Mouse (Mus musculus): ENCODE results near the gene Hacd2. TPM values are rescaled to one million over a fixed set of nuclear protein-coding genes. Genes with fewer than 3 reads are reported as not detected.

Hacd2 gene
- polyA plus RNA-seq, 1 experiment: 10.6 TPM

DNA sequence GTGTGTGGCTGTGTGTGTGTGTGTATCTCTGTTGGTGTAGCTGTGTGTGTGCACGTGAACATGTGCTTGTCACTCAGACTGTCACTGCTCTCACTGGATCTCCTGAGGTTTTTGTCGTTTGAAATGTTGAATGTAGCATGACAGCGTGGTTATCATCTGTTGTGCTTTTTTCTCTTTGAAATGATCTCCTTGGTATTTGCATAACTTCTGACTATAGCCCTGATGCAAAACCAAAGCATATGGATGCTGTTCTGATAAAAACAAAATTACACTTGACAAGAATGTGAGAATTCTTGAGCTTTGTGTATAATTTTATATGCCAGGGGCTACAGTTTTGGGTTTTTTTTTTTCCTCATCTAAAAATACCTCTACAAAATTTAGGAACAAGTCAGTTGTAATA is 23.2 kb upstream of the Hacd2 start:
- Histone ChIP-seq H3K4me3 (replicated peaks; ENCODE audit: control insufficient read depth, low read depth, low read length) (no peak overlapping the region), H3K4me1 (ENCODE audit: control insufficient read depth, insufficient read depth, low read length) (peaks cover 1% of the 10 kb centered on the region), H3K27ac (ENCODE audit: control insufficient read depth, insufficient read depth, low read depth, low read length, poor library complexity) (no peak overlapping the region)
- TF ChIP-seq POLR2A (IDR thresholded peaks at IDR 0.05; ENCODE audit: borderline replicate concordance, control insufficient read depth, low read depth, low read length) (no peak), CTCF (IDR thresholded peaks at IDR 0.05; ENCODE audit: control insufficient read depth, insufficient read depth, low read length) (no peak)
- WGBS: 76% methylated on average over 3 of the region's 3 CpGs

DNA sequence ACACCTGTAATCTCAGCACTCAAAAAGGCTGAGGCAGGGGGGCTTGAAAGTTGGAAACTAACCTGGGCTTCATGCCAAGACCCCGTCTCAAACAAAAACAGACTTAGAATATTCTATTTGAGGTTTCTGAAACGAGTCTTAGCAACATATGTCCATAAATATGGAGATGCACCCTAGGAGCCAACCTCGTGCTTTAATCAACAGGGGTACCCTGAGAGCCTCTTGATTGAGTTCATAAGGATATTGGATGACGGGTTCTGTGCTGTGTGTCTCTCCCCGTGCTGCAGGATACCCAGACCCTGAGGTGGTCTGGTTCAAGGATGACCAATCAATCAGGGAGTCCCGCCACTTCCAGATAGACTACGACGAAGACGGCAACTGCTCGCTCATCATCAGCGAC is 22.2 kb upstream of the Hacd2 start:
- TF ChIP-seq CTCF (IDR thresholded peaks at IDR 0.05; ENCODE audit: control insufficient read depth, insufficient read depth, low read length): no peak
- Histone ChIP-seq H3K4me1 (ENCODE audit: control insufficient read depth, insufficient read depth, low read length) (peaks cover 1% of the 10 kb centered on the region), H3K4me3 (replicated peaks; ENCODE audit: control insufficient read depth, low read depth, low read length) (no peak overlapping the region), H3K27ac (ENCODE audit: control insufficient read depth, insufficient read depth, low read depth, low read length, poor library complexity) (no peak overlapping the region)
- 80% methylated on average over 11 of the region's 11 CpGs for WGBS

DNA sequence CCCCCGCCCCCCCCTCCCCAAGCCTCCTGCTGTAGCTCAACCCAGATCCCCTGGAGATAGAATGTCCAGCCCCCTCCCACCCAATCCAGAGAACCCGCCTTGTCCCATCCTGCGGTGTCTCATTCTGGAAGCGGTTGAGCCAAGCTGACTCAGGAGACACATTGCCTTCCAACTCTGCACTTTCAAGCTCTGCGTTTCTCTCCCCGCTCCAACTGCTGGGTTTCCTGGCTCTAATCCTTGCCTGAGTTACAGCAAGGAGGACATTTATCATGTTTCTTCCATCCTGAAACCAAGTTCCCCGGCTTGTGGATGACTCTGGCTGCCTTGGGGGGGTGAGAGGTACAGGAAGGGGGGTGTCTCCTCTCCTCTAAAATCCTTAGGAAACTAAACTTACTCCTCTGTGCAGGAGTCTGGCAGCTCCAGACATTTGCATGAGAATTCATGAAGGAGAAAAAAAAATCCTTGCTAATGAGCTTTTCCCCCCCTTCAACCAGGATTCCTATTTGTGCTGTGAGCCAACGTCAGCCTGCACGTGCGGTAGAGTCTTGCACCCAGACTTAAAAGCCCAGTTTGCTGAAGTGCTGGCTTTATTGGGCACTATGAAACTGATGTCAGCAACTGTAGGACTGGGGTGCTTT is 21.2 kb upstream of the Hacd2 start:
- Histone ChIP-seq H3K4me1 (ENCODE audit: control insufficient read depth, insufficient read depth, low read length) (peaks cover 1% of the 10 kb centered on the region), H3K27ac (ENCODE audit: control insufficient read depth, insufficient read depth, low read depth, low read length, poor library complexity) (no peak overlapping the region), H3K4me3 (replicated peaks; ENCODE audit: control insufficient read depth, low read depth, low read length) (no peak overlapping the region)
- TF ChIP-seq CTCF (IDR thresholded peaks at IDR 0.05; ENCODE audit: control insufficient read depth, insufficient read depth, low read length) (no peak), POLR2A (IDR thresholded peaks at IDR 0.05; ENCODE audit: borderline replicate concordance, control insufficient read depth, low read depth, low read length) (no peak)
- WGBS: 82% methylated on average over 10 of the region's 10 CpGs

DNA sequence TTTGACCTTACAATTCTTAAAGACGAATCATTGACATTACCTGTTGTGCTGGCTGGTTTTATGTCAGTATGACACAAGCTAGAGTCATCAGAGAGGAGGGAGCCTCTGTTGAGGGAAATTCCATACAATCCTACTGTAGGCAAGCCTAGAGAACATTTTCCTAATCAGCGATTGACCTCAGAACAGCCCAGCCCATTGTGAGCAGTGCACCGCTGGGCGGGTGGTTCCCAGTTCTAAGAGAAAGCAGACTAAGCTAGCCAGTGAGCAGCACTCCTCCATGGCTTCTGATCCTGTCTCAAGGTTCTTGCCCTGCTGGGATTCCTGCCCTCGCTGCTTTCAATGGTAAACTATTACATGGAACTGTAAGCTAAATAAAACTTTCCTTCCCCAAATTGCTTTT is 17.9 kb upstream of the Hacd2 start:
- 82% methylated on average over 5 of the region's 5 CpGs for WGBS
- H3K27ac ChIP-seq (ENCODE audit: control insufficient read depth, insufficient read depth, low read depth, low read length, poor library complexity): no peak overlapping the region
- TF ChIP-seq CTCF (IDR thresholded peaks at IDR 0.05; ENCODE audit: control insufficient read depth, insufficient read depth, low read length): no peak

DNA sequence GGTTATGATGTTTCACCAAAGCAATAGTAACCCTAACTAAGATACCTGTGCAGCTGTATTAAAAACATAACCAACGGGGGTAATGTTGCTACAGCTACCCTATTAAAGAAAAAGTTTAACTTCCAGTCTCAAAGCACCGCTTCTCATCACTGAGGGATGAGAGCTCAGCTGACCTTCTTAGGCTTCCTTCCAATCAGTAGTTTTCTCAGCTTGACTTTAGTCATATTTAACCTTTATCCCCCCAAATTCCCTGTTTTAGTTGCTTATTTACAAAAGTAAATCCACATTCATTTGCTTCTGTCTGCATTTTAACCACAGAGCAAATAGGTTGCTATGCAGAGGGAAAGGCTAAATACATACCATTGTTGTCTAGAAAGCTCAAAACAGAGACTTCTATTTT is 17.5 kb upstream of the Hacd2 start:
- Histone ChIP-seq H3K4me1 (ENCODE audit: control insufficient read depth, insufficient read depth, low read length) (no peaks in the 10 kb centered on the region), H3K27ac (ENCODE audit: control insufficient read depth, insufficient read depth, low read depth, low read length, poor library complexity) (no peak overlapping the region), H3K4me3 (replicated peaks; ENCODE audit: control insufficient read depth, low read depth, low read length) (no peak overlapping the region)
- WGBS: 67% methylated on average over 2 of the region's 2 CpGs
- no peak for TF ChIP-seq POLR2A (IDR thresholded peaks at IDR 0.05; ENCODE audit: borderline replicate concordance, control insufficient read depth, low read depth, low read length)
- no peak for TF ChIP-seq CTCF (IDR thresholded peaks at IDR 0.05; ENCODE audit: control insufficient read depth, insufficient read depth, low read length)

More for the DNA sequence above, 17.9 kb upstream of the Hacd2 start:
- no peaks in the 10 kb centered on the region for H3K4me1 ChIP-seq (ENCODE audit: control insufficient read depth, insufficient read depth, low read length)
- H3K4me3 ChIP-seq (replicated peaks; ENCODE audit: control insufficient read depth, low read depth, low read length): no peak overlapping the region

DNA sequence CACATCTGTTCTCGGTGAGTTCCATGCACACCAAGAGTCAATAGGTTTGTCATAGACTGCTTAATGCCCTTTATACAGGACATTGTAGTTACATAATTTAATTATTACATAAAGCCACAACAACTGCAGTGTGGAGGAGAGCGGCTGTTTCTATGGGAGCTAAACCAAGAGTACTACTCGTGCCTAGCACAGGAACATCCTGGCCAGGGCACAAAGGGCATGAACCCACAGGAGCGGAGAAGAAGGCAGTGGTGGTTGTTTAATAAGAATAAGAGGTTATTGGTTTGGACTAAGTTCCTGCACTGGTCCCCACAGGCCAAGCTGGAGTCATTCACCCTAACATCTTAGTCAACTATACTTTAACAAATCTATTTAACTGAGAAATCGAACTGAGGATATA is 16.0 kb upstream of the Hacd2 start:
- Histone ChIP-seq H3K4me3 (replicated peaks; ENCODE audit: control insufficient read depth, low read depth, low read length) (no peak overlapping the region), H3K4me1 (ENCODE audit: control insufficient read depth, insufficient read depth, low read length) (no peaks in the 10 kb centered on the region), H3K27ac (ENCODE audit: control insufficient read depth, insufficient read depth, low read depth, low read length, poor library complexity) (no peak overlapping the region)
- 78% methylated on average over 5 of the region's 5 CpGs for WGBS
- TF ChIP-seq POLR2A (IDR thresholded peaks at IDR 0.05; ENCODE audit: borderline replicate concordance, control insufficient read depth, low read depth, low read length) (no peak), CTCF (IDR thresholded peaks at IDR 0.05; ENCODE audit: control insufficient read depth, insufficient read depth, low read length) (no peak)

DNA sequence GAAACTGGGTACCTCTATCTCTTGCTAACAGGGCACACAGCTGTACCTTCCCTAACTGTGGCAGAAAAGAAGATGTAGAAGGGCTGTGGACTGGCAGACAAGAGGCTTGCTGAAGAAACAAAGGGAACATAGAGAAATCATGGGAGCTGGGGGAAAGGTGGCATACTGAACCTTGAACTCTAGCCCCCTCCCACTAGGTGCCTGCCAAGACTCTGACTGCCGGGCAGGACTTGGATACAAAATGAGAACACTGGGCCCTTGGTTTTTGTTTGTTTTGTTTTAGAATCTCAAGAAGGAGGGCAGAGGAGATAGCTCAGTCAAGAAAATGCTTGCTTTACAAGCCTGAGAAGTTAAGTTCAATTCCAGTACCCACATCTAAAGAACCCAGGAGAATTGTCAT is 14.9 kb upstream of the Hacd2 start:
- WGBS: 91% methylated on average over 1 of the region's 1 CpGs
- H3K4me1 ChIP-seq (ENCODE audit: control insufficient read depth, insufficient read depth, low read length): no peaks in the 10 kb centered on the region
- TF ChIP-seq CTCF (IDR thresholded peaks at IDR 0.05; ENCODE audit: control insufficient read depth, insufficient read depth, low read length) (no peak), POLR2A (IDR thresholded peaks at IDR 0.05; ENCODE audit: borderline replicate concordance, control insufficient read depth, low read depth, low read length) (no peak)
- no peak overlapping the region for H3K27ac ChIP-seq (ENCODE audit: control insufficient read depth, insufficient read depth, low read depth, low read length, poor library complexity)
- no peak overlapping the region for H3K4me3 ChIP-seq (replicated peaks; ENCODE audit: control insufficient read depth, low read depth, low read length)

DNA sequence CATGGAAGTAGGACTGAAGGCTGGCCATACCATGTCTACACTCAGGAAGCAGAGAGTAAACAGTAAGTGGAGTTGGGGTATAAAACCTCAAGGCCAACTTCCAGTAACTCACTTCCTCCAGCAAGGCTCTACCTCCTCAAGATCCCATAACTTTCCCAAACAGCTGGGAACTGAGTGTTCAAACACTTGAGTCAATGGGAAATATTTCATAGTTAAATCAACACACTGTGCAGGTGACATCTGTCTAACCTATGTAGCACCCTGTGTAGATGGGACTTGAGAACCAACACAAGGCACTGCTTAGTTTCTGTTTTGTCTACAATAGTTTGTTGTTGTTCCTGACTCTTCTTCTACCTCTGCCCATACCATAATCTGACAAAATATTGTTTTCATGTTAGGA is 13.8 kb upstream of the Hacd2 start:
- H3K4me1 ChIP-seq (ENCODE audit: control insufficient read depth, insufficient read depth, low read length): no peaks in the 10 kb centered on the region
- H3K4me3 ChIP-seq (replicated peaks; ENCODE audit: control insufficient read depth, low read depth, low read length): no peak overlapping the region
- H3K27ac ChIP-seq (ENCODE audit: control insufficient read depth, insufficient read depth, low read depth, low read length, poor library complexity): no peak overlapping the region
- TF ChIP-seq CTCF (IDR thresholded peaks at IDR 0.05; ENCODE audit: control insufficient read depth, insufficient read depth, low read length) (no peak), POLR2A (IDR thresholded peaks at IDR 0.05; ENCODE audit: borderline replicate concordance, control insufficient read depth, low read depth, low read length) (no peak)

DNA sequence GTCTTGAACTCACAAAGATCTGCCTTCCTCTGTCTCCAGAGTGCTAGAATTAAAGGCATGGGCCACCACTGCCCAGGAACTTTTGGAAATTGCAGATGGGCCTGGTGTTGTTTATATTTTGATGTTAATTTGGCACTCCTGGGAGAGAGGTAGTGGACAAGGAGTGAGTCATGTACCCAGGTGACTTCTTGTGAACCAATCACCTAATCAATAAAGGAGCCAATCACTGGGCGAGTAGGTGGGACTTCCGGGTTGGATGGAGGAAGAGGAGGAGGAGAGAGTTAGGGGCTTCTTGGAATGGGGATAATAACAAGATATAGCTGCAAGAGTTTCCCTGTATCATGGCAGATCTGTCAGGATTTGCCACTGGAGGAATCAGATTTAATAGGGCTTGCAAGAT is 8.7 kb upstream of the Hacd2 start:
- H3K27ac ChIP-seq (ENCODE audit: control insufficient read depth, insufficient read depth, low read depth, low read length, poor library complexity): no peak overlapping the region
- TF ChIP-seq POLR2A (IDR thresholded peaks at IDR 0.05; ENCODE audit: borderline replicate concordance, control insufficient read depth, low read depth, low read length): no peak
- no peak for TF ChIP-seq CTCF (IDR thresholded peaks at IDR 0.05; ENCODE audit: control insufficient read depth, insufficient read depth, low read length)
- no peaks in the 10 kb centered on the region for H3K4me1 ChIP-seq (ENCODE audit: control insufficient read depth, insufficient read depth, low read length)
- 70% methylated on average over 2 of the region's 2 CpGs for WGBS
- H3K4me3 ChIP-seq (replicated peaks; ENCODE audit: control insufficient read depth, low read depth, low read length): no peak overlapping the region
